Mouse (Mus musculus): ENCODE data around the gene Sfxn1. TPM values are rescaled to one million over a fixed set of nuclear protein-coding genes. Genes with fewer than 3 reads are reported as not detected.

Gene Sfxn1
- total and polyA plus RNA-seq, 2 experiments = 26.2 to 63.2 TPM

DNA sequence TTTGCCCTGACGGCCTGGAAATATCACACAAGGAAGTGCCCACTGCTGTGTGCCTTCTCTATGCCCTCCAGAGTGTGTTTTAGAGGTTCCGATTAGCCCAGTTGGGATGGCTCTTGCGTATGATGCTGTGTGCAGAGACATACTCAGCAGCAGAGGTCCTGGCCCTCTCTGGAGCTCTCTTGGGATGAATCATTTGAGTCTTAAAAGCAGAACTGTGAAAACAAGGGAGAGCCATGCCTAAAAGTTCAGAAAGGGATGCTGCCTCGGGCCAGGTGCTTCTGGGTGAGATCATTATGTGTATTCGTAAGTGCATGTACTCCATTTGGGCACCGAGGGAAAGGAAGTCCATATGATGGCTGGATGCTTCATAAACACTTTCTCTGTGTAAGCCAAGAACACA is 26.1 kb downstream of the Sfxn1 start:
- no peak overlapping the region for H3K4me3 ChIP-seq (ENCODE audit: insufficient read depth, low read depth, low read length)
- DNase-seq (ENCODE audit: extremely low read depth, low read depth, low spot score) = no peak
- peaks cover 4% of the 10 kb centered on the region for H3K4me1 ChIP-seq (ENCODE audit: control insufficient read depth, insufficient read depth, low read length)
- peaks cover 63% of the 10 kb centered on the region for H3K36me3 ChIP-seq (ENCODE audit: control insufficient read depth, insufficient read depth, low read length)
- 92% methylated on average over 6 of the region's 6 CpGs for WGBS
- H3K27ac ChIP-seq (replicated peaks; ENCODE audit: insufficient read depth, low read depth, low read length) = no peak overlapping the region
- H3K27me3 ChIP-seq (ENCODE audit: control insufficient read depth, insufficient read depth, low read length) = no peaks in the 10 kb centered on the region
- H3K79me2 ChIP-seq (ENCODE audit: control insufficient read depth, insufficient read depth, low read length) = no peaks in the 10 kb centered on the region
- H3K9ac ChIP-seq (ENCODE audit: low read depth, low read length) = no peak overlapping the region
- no peak for TF ChIP-seq CTCF (IDR thresholded peaks at IDR 0.05; ENCODE audit: low read depth, low read length)
- no peak for TF ChIP-seq POLR2A (IDR thresholded peaks at IDR 0.05; ENCODE audit: extremely low read depth, insufficient read depth, low read length)

DNA sequence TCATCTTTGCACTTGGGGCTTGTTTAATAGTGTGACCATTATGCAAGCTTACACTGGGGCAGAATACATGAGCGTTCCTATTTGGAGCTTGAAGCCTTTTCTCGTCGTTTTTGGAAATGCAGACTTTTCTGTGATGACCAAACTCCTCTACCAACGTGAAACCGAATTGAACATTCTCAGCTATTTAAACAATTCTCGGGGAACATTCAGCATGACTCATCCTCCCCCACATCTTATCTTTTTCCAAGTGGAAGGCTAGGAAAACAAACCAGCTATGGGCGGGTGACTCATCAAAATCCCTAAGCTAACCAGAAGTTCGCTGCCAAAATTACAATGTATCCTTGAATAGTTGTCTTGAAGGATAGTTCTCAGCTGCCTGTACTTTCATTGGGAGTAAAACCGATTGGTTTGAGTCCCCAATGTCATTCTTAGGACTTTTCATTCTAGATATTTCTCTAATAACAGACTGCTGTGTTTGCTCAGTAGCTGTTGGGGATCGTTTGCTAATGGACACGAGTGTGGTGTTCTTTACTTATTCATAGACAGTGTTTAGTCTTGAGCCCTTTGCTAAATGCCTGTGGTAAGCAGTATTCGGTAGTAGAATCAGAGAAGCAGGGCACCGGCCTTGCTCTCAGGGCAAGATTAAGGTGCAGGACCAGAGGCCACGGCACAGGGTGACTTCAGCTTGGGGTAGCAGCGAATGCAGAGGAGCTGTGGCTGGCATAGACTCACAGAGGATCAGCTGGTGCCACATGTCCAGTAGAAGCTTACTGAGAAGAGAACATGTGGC is 29.6 kb downstream of the Sfxn1 start:
- H3K36me3 ChIP-seq (ENCODE audit: control insufficient read depth, insufficient read depth, low read length) = peaks cover 62% of the 10 kb centered on the region
- H3K9ac ChIP-seq (ENCODE audit: low read depth, low read length) = no peak overlapping the region
- TF ChIP-seq CTCF (IDR thresholded peaks at IDR 0.05; ENCODE audit: low read depth, low read length) = no peak

DNA sequence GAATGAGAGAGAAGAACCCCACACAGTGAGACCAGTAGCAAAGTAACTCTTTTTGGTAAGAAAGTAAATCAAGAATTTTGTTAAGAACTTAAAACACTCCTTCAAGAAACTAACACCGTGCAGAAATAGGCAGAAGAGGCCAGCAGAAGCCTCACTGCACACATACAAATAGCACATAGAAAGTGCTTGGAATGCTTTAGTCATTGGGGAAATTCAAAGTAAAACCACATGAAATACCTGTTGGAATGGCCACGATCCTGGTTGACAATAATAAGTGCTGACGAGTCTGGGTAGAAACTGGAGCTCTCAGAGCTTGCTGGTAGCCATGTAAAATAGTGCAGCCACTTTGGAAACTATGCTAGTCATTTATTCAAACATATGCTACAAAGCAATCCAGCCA is 30.4 kb downstream of the Sfxn1 start:
- TF ChIP-seq POLR2A (IDR thresholded peaks at IDR 0.05; ENCODE audit: extremely low read depth, insufficient read depth, low read length) = no peak
- no peak for TF ChIP-seq CTCF (IDR thresholded peaks at IDR 0.05; ENCODE audit: low read depth, low read length)
- Histone ChIP-seq H3K9ac (ENCODE audit: low read depth, low read length) (no peak overlapping the region), H3K79me2 (ENCODE audit: control insufficient read depth, insufficient read depth, low read length) (no peaks in the 10 kb centered on the region), H3K27me3 (ENCODE audit: control insufficient read depth, insufficient read depth, low read length) (no peaks in the 10 kb centered on the region), H3K36me3 (ENCODE audit: control insufficient read depth, insufficient read depth, low read length) (peaks cover 62% of the 10 kb centered on the region), H3K4me1 (ENCODE audit: control insufficient read depth, insufficient read depth, low read length) (peaks cover 4% of the 10 kb centered on the region), H3K27ac (replicated peaks; ENCODE audit: insufficient read depth, low read depth, low read length) (no peak overlapping the region), H3K4me3 (ENCODE audit: insufficient read depth, low read depth, low read length) (no peak overlapping the region)
- DNase-seq (ENCODE audit: extremely low read depth, low read depth, low spot score) = no peak
- 97% methylated on average over 3 of the region's 3 CpGs for WGBS

More for the DNA sequence above, 29.6 kb downstream of the Sfxn1 start:
- no peaks in the 10 kb centered on the region for H3K79me2 ChIP-seq (ENCODE audit: control insufficient read depth, insufficient read depth, low read length)
- H3K4me3 ChIP-seq (ENCODE audit: insufficient read depth, low read depth, low read length) = no peak overlapping the region
- H3K27ac ChIP-seq (replicated peaks; ENCODE audit: insufficient read depth, low read depth, low read length) = peak overlapping the region; percentile 26
- WGBS = 41% methylated on average over 15 of the region's 15 CpGs
- no peaks in the 10 kb centered on the region for H3K27me3 ChIP-seq (ENCODE audit: control insufficient read depth, insufficient read depth, low read length)
- peak; percentile 44 for DNase-seq (ENCODE audit: extremely low read depth, low read depth, low spot score)
- peaks cover 4% of the 10 kb centered on the region for H3K4me1 ChIP-seq (ENCODE audit: control insufficient read depth, insufficient read depth, low read length)

DNA sequence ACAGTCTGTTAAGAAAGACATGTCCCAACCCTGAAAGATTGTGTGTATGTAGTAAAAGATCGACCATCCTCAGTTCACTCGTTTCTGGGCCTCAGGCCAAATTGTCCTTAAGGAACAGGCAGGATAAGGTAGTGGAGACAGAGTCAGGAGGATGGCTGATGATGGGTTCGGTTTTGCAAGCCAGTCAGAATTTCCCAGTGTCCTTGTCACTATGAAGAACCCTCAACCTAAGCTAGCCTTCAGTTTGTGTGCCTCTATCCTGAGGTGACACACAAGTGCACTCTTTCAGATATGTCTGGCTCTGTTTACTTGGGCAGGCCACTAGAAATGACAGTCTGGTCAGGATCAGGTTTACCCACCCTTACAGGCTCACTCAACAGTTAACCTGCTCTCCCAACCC is 31.6 kb downstream of the Sfxn1 start:
- peaks cover 4% of the 10 kb centered on the region for H3K4me1 ChIP-seq (ENCODE audit: control insufficient read depth, insufficient read depth, low read length)
- TF ChIP-seq CTCF (IDR thresholded peaks at IDR 0.05; ENCODE audit: low read depth, low read length) (no peak), POLR2A (IDR thresholded peaks at IDR 0.05; ENCODE audit: extremely low read depth, insufficient read depth, low read length) (no peak)
- peaks cover 58% of the 10 kb centered on the region for H3K36me3 ChIP-seq (ENCODE audit: control insufficient read depth, insufficient read depth, low read length)
- H3K27me3 ChIP-seq (ENCODE audit: control insufficient read depth, insufficient read depth, low read length) = no peaks in the 10 kb centered on the region
- no peak overlapping the region for H3K9ac ChIP-seq (ENCODE audit: low read depth, low read length)
- H3K4me3 ChIP-seq (ENCODE audit: insufficient read depth, low read depth, low read length) = no peak overlapping the region
- H3K27ac ChIP-seq (replicated peaks; ENCODE audit: insufficient read depth, low read depth, low read length) = no peak overlapping the region
- WGBS = 70% methylated on average over 3 of the region's 3 CpGs
- no peaks in the 10 kb centered on the region for H3K79me2 ChIP-seq (ENCODE audit: control insufficient read depth, insufficient read depth, low read length)
- no peak for DNase-seq (ENCODE audit: extremely low read depth, low read depth, low spot score)

DNA sequence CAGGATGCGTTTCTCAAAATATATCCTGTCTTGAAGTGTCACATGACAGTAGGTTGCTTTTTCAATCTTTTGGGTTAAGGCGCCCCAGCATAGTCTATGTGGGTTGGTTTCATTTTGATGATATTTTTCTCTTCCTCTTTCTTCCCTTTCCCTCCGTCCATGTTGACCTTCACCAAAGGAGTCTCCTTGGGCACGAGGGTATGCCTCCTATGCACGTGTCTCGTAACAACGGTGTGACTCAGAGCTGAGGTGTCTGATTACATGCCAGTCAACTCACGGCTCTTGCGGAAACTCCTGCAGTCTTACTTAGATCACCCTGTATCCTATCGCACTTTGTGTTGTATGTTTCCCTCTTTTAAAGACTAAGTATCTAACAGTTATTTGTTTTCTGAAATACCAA is 32.2 kb downstream of the Sfxn1 start:
- WGBS = 91% methylated on average over 10 of the region's 10 CpGs
- H3K79me2 ChIP-seq (ENCODE audit: control insufficient read depth, insufficient read depth, low read length) = no peaks in the 10 kb centered on the region
- no peak for DNase-seq (ENCODE audit: extremely low read depth, low read depth, low spot score)
- no peak overlapping the region for H3K9ac ChIP-seq (ENCODE audit: low read depth, low read length)
- no peak for TF ChIP-seq CTCF (IDR thresholded peaks at IDR 0.05; ENCODE audit: low read depth, low read length)
- TF ChIP-seq POLR2A (IDR thresholded peaks at IDR 0.05; ENCODE audit: extremely low read depth, insufficient read depth, low read length) = no peak
- peaks cover 4% of the 10 kb centered on the region for H3K4me1 ChIP-seq (ENCODE audit: control insufficient read depth, insufficient read depth, low read length)
- no peaks in the 10 kb centered on the region for H3K27me3 ChIP-seq (ENCODE audit: control insufficient read depth, insufficient read depth, low read length)
- H3K4me3 ChIP-seq (ENCODE audit: insufficient read depth, low read depth, low read length) = no peak overlapping the region
- peaks cover 55% of the 10 kb centered on the region for H3K36me3 ChIP-seq (ENCODE audit: control insufficient read depth, insufficient read depth, low read length)
- H3K27ac ChIP-seq (replicated peaks; ENCODE audit: insufficient read depth, low read depth, low read length) = no peak overlapping the region

DNA sequence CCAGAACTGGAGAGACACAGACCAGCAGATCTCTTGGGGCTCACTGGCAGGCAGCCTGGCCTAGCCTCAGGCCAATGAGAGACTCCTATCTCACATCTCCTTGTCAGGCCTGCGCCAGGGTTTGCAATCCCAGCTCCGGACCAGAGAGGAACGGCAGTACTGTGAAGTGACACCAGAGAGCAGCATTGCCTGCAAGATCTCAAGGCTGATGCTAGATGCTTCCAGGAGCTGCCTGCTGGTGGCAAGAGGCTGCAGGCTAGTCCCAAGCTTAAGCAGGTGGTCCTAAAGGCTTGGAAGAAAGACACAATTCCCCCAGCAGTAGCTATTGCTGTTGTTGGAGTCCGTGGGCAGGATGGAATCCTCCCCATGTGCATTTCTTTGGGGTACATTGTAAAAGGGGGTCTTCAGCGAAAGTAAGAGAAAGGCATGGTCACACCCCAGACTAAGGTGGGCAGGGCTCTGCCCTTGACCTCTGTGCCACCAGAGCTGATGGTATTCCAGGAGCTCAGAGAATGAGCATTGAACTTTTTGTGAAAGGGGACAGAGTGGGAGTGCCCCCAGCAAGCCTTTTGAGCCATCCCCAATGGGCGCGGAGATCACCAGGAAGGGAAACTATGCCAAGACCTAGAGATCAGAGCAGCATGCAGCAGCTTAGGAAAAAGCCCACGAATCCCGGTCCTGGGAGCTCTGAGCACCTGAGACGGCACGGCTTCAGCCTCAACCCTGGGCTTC is 42.3 kb downstream of the Sfxn1 start:
- Histone ChIP-seq H3K4me3 (ENCODE audit: insufficient read depth, low read depth, low read length) (no peak overlapping the region), H3K4me1 (ENCODE audit: control insufficient read depth, insufficient read depth, low read length) (no peaks in the 10 kb centered on the region; the same call in 1 of the 2 replicates), H3K9ac (ENCODE audit: low read depth, low read length) (no peak overlapping the region), H3K36me3 (ENCODE audit: control insufficient read depth, insufficient read depth, low read length) (no peaks in the 10 kb centered on the region), H3K79me2 (ENCODE audit: control insufficient read depth, insufficient read depth, low read length) (no peaks in the 10 kb centered on the region), H3K27me3 (ENCODE audit: control insufficient read depth, insufficient read depth, low read length) (no peaks in the 10 kb centered on the region), H3K27ac (replicated peaks; ENCODE audit: insufficient read depth, low read depth, low read length) (no peak overlapping the region)
- no peak for TF ChIP-seq POLR2A (IDR thresholded peaks at IDR 0.05; ENCODE audit: extremely low read depth, insufficient read depth, low read length)
- peak; percentile 77 for TF ChIP-seq CTCF (IDR thresholded peaks at IDR 0.05; ENCODE audit: low read depth, low read length)
- DNase-seq (ENCODE audit: extremely low read depth, low read depth, low spot score) = no peak
- 56% methylated on average over 11 of the region's 11 CpGs for WGBS
